Mouse (Mus musculus): ENCODE results near the gene Pcgf2. TPM values are rescaled to one million over a fixed set of nuclear protein-coding genes. Genes with fewer than 3 reads are reported as not detected.
"Not testable (repeated sequence)": the region's sequence is repeated elsewhere in the genome, so short reads cannot be mapped to it uniquely, and the experiment has no call there.

Pcgf2 gene
- total RNA-seq, 2 experiments from 2014 or later: 2.4 to 3.3 TPM

- DNase-seq: no peak
These were observed 50.0 kb downstream of the Pcgf2 start for GRCm38 (mm10) chr11:97650341-97650740.

GRCm38 (mm10) chr11:97648541-97648940 is 51.8 kb downstream of the Pcgf2 start:
- DNase-seq: not testable (repeated sequence)

DNA sequence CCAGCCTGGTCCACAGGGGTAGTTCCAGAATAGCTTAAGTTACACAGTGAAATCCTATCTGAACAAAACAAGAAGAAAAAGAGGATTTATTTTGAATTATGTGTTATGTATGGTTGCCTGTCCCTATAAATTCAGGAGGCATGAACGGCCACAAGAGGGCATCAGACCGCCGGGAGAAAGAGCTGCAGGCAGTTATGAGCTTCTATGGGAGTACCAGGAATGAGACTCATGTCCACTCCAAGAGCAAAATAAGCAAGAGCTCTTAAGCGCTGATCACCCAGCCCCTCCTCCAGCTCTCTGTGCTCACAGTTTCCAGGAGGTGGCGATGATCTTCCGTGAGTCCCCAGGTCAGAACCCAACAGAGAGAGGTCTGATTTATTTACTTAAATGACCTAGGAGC is 55.5 kb downstream of the Pcgf2 start:
- no peak for DNase-seq

DNA sequence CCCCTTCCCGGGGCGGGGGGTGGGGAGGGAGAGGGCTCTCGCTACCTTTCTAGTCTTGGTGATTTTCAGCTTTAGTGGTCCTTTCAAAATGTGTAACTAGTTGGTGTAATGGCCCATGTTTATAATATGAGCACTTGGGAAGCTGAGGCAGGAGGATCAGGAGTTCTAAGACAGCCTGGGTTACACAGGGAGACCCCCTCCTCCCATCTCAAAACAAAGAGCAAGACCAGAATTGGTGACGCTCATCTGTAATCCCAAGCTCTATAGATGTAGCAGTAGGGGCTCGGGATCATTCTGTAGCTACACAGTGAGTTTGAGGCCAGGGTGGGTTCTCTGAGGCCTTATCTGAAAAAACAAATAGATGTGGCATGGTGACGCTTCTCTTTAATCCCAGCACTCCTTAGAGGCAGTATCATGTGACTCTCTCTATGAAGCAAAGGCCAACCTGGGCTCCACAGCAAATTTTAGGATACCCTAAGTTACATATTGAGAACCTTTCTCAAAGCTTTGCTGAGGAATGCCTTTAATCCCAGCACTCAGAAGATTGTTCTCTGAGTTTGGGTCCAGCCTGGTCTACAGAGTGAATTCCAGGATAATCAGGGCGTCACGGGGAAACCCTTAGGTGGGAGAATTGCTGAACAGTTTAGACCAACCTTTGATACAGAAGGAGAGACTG is 56.8 kb downstream of the Pcgf2 start:
- no peak for DNase-seq

DNA sequence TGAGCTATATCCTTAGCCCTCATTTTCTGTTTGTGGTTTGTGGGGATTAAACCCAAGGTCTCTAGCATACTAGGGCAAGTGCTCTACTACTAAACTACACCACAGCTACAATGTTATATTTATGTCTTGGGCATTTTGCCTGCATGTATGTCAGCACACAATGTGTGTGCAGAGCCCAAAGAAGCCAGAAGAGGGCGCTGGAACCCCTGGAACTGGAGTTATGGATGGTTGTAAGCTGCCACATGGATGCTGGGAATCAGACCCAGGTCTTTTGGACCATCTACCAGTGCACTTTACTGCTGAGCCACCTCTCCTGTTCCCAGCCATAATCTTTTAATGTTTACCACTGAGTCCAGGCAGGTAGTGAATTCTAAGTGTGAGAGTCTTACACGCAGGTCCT is 57.6 kb downstream of the Pcgf2 start:
- no peak for DNase-seq

- DNase-seq: no peak
These were observed 58.6 kb downstream of the Pcgf2 start for GRCm38 (mm10) chr11:97641668-97642067.

Small RNAs within 50 kb of the gene (microRNA-seq; reads per million reads assigned to microRNA genes)
- 0 reads per million in 2 experiments for gene Gm24158 (ENCODE audit: borderline replicate concordance in 2 of 2)
- 0 reads per million in 2 experiments for gene Mir6927 (ENCODE audit: borderline replicate concordance in 2 of 2)
- 0 reads per million in 2 experiments for gene Mir8102 (ENCODE audit: borderline replicate concordance in 2 of 2)

Other genes starting within 250 kb of the Pcgf2 start
- not detected for gene 4933428G20Rik, start 200.2 kb downstream of the Pcgf2 start, total RNA-seq (2021)
- gene Srcin1, start 124.3 kb downstream of the Pcgf2 start, total RNA-seq (2021): under 1 TPM; 0.43 to 0.49 TPM
- 1 to 10 TPM; 1.2 to 1.6 TPM for gene Epop, start 70.8 kb downstream of the Pcgf2 start, total RNA-seq (2021)
- 10 to 100 TPM; 33.0 to 40.5 TPM for gene Mllt6, start 37.1 kb downstream of the Pcgf2 start, total RNA-seq (2021)
- 100 to 1,000 TPM; 109 to 113 TPM for gene Cisd3, start 14.7 kb downstream of the Pcgf2 start, total RNA-seq (2021)
- gene Psmb3, start 2.9 kb upstream of the Pcgf2 start, total RNA-seq (2021): 100 to 1,000 TPM; 128 TPM
- 10 to 100 TPM; 38.9 to 45.0 TPM for gene Pip4k2b, start 44.2 kb upstream of the Pcgf2 start, total RNA-seq (2021)
- gene Cwc25, start 66.1 kb upstream of the Pcgf2 start, total RNA-seq (2021): 1 to 10 TPM; 4.9 to 6.4 TPM
- gene 1700001P01Rik, start 75.4 kb upstream of the Pcgf2 start, total RNA-seq (2021): not detected
- gene Rpl23, start 81.9 kb upstream of the Pcgf2 start, total RNA-seq (2021): 100 to 1,000 TPM; 379 to 436 TPM
- 10 to 100 TPM; 18.3 to 21.9 TPM for gene Lasp1, start 98.5 kb upstream of the Pcgf2 start, total RNA-seq (2021)
- under 1 TPM; 0.48 to 0.67 TPM for gene B230217C12Rik, start 140.3 kb upstream of the Pcgf2 start, total RNA-seq (2021)
- under 1 TPM; 0.11 to 0.15 TPM for gene Fbxo47, start 183.7 kb upstream of the Pcgf2 start, total RNA-seq (2021)